Mouse (Mus musculus): ENCODE data around the gene Eprs. TPM values are rescaled to one million over a fixed set of nuclear protein-coding genes. Genes with fewer than 3 reads are reported as not detected.

The Eprs gene
- polyA plus RNA-seq, 1 experiment from 2014 or later = 95.8 TPM

DNA sequence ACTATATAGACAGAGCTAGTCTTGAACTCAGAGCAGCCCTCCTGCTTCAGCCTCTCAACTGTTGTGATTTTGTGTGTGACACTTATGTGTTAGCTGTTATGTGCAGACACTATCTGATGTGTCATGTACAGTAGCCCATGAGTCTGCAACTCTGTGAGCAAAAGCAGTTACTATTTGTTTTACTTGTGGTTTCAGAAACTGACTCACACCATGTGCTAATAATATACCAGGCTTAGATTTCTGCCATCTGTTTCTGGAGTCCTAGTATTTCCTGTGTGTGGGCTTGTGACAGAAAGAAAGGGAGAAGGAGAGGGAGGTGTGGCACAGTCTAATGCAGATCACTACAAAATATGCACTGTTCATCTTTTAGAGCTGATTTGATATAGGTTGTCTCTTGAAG, 13.5 kb downstream of the Eprs start:
- H3K27ac ChIP-seq (ENCODE audit: low read length) = no peak overlapping the region
- no peaks in the 10 kb centered on the region for H3K4me1 ChIP-seq (ENCODE audit: control insufficient read depth, insufficient read depth, low read length)
- no peak overlapping the region for H3K4me2 ChIP-seq (ENCODE audit: low read depth, low read length)
- no peaks in the 10 kb centered on the region for H3K27me3 ChIP-seq (ENCODE audit: control insufficient read depth, insufficient read depth, low read length)
- H3K9ac ChIP-seq (ENCODE audit: low read length) = no peak overlapping the region
- H3K36me3 ChIP-seq (ENCODE audit: control insufficient read depth, insufficient read depth) = peaks cover 69% of the 10 kb centered on the region
- no peaks in the 10 kb centered on the region for H3K9me3 ChIP-seq (replicated peaks; ENCODE audit: control insufficient read depth, low read length)
- no peak for ATAC-seq (replicated peaks; ENCODE audit: extremely low read depth, insufficient read depth, low FRiP score)
- no peak overlapping the region for H3K4me3 ChIP-seq (ENCODE audit: low read length)

- Histone ChIP-seq H3K36me3 (ENCODE audit: control insufficient read depth, insufficient read depth) (peaks cover 66% of the 10 kb centered on the region), H3K4me2 (ENCODE audit: low read depth, low read length) (no peak overlapping the region), H3K4me3 (ENCODE audit: low read length) (no peak overlapping the region), H3K27me3 (ENCODE audit: control insufficient read depth, insufficient read depth, low read length) (no peaks in the 10 kb centered on the region), H3K4me1 (ENCODE audit: control insufficient read depth, insufficient read depth, low read length) (no peaks in the 10 kb centered on the region), H3K9ac (ENCODE audit: low read length) (no peak overlapping the region), H3K9me3 (replicated peaks; ENCODE audit: control insufficient read depth, low read length) (no peaks in the 10 kb centered on the region), H3K27ac (ENCODE audit: low read length) (no peak overlapping the region)
- WGBS = 90% methylated on average over 2 of the region's 2 CpGs
- no peak for ATAC-seq (replicated peaks; ENCODE audit: extremely low read depth, insufficient read depth, low FRiP score)
Observed at GRCm38 (mm10) chr1:185377429-185377828, 14.6 kb downstream of the Eprs start.

DNA sequence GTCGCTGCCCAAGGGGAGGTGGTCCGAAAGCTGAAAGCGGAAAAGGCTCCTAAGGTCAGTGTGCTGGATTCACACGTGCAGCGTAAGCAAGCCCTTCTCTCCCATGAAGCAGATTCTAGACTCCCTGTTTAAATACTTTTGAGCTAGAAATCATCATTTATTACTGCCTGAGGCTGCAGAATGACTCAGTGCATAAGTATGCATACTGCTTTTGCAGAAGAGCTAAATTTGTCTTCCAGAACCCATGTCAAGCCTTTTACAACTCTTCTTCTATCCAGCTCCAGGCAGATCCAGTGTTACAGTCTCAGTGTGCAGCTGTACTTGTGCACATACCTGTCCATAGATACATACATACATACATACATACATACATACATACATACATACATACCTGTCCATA, 38.8 kb downstream of the Eprs start:
- H3K4me1 ChIP-seq (ENCODE audit: control insufficient read depth, insufficient read depth, low read length) = peaks cover 5% of the 10 kb centered on the region
- no peak for ATAC-seq (replicated peaks; ENCODE audit: extremely low read depth, insufficient read depth, low FRiP score)
- no peak overlapping the region for H3K4me3 ChIP-seq (ENCODE audit: low read length)
- H3K36me3 ChIP-seq (ENCODE audit: control insufficient read depth, insufficient read depth) = peaks cover 36% of the 10 kb centered on the region
- H3K27ac ChIP-seq (ENCODE audit: low read length) = no peak overlapping the region
- 94% methylated on average over 5 of the region's 5 CpGs for WGBS
- no peaks in the 10 kb centered on the region for H3K9me3 ChIP-seq (replicated peaks; ENCODE audit: control insufficient read depth, low read length)
- no peak overlapping the region for H3K4me2 ChIP-seq (ENCODE audit: low read depth, low read length)
- H3K27me3 ChIP-seq (ENCODE audit: control insufficient read depth, insufficient read depth, low read length) = no peaks in the 10 kb centered on the region
- H3K9ac ChIP-seq (ENCODE audit: low read length) = no peak overlapping the region

DNA sequence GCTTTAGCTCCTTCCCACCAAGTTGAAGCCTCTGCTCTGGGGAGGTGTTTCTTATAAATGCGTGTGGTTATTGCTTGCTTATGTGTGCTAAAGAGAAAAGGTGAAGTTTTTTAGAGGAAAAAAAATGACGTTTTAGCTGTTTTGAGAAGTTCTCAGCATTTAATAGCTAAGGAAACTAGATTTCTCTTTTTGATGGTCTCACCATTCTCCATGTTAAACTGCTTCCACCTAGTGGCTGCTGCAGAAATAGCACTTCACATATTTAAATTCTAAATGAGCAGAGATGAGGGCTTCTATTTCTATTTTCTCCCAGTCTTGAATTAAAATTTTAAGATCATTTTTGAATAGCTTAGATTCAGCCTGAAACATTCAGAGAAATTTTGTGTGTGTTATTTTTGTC, 41.2 kb downstream of the Eprs start:
- H3K4me3 ChIP-seq (ENCODE audit: low read length) = no peak overlapping the region
- no peak overlapping the region for H3K27ac ChIP-seq (ENCODE audit: low read length)
- H3K9me3 ChIP-seq (replicated peaks; ENCODE audit: control insufficient read depth, low read length) = no peaks in the 10 kb centered on the region
- ATAC-seq (replicated peaks; ENCODE audit: extremely low read depth, insufficient read depth, low FRiP score) = no peak
- no peak overlapping the region for H3K9ac ChIP-seq (ENCODE audit: low read length)
- H3K36me3 ChIP-seq (ENCODE audit: control insufficient read depth, insufficient read depth) = peaks cover 37% of the 10 kb centered on the region
- H3K27me3 ChIP-seq (ENCODE audit: control insufficient read depth, insufficient read depth, low read length) = no peaks in the 10 kb centered on the region
- WGBS = 29% methylated on average over 2 of the region's 2 CpGs
- H3K4me1 ChIP-seq (ENCODE audit: control insufficient read depth, insufficient read depth, low read length) = peaks cover 5% of the 10 kb centered on the region
- no peak overlapping the region for H3K4me2 ChIP-seq (ENCODE audit: low read depth, low read length)

- no peak overlapping the region for H3K9ac ChIP-seq (ENCODE audit: low read length)
- peak; percentile 73 for ATAC-seq (replicated peaks; ENCODE audit: extremely low read depth, insufficient read depth, low FRiP score)
- no peak overlapping the region for H3K4me2 ChIP-seq (ENCODE audit: low read depth, low read length)
- WGBS = 41% methylated on average over 10 of the region's 10 CpGs
- no peaks in the 10 kb centered on the region for H3K27me3 ChIP-seq (ENCODE audit: control insufficient read depth, insufficient read depth, low read length)
- H3K9me3 ChIP-seq (replicated peaks; ENCODE audit: control insufficient read depth, low read length) = no peaks in the 10 kb centered on the region
- peaks cover 38% of the 10 kb centered on the region for H3K36me3 ChIP-seq (ENCODE audit: control insufficient read depth, insufficient read depth)
- peaks cover 5% of the 10 kb centered on the region for H3K4me1 ChIP-seq (ENCODE audit: control insufficient read depth, insufficient read depth, low read length)
- no peak overlapping the region for H3K27ac ChIP-seq (ENCODE audit: low read length)
- no peak overlapping the region for H3K4me3 ChIP-seq (ENCODE audit: low read length)
Observed at GRCm38 (mm10) chr1:185405921-185406320, 43.1 kb downstream of the Eprs start.

- H3K9ac ChIP-seq (ENCODE audit: low read length) = no peak overlapping the region
- H3K4me3 ChIP-seq (ENCODE audit: low read length) = no peak overlapping the region
- H3K36me3 ChIP-seq (ENCODE audit: control insufficient read depth, insufficient read depth) = peaks cover 45% of the 10 kb centered on the region
- WGBS = 71% methylated on average over 3 of the region's 3 CpGs
- H3K4me2 ChIP-seq (ENCODE audit: low read depth, low read length) = no peak overlapping the region
- no peak overlapping the region for H3K27ac ChIP-seq (ENCODE audit: low read length)
- peaks cover 5% of the 10 kb centered on the region for H3K4me1 ChIP-seq (ENCODE audit: control insufficient read depth, insufficient read depth, low read length)
- no peak for ATAC-seq (replicated peaks; ENCODE audit: extremely low read depth, insufficient read depth, low FRiP score)
- H3K27me3 ChIP-seq (ENCODE audit: control insufficient read depth, insufficient read depth, low read length) = no peaks in the 10 kb centered on the region
- no peaks in the 10 kb centered on the region for H3K9me3 ChIP-seq (replicated peaks; ENCODE audit: control insufficient read depth, low read length)
Observed at GRCm38 (mm10) chr1:185409831-185410230, 47.0 kb downstream of the Eprs start.

GRCm38 (mm10) chr1:185418011-185418410, 55.2 kb downstream of the Eprs start:
- Histone ChIP-seq H3K9ac (ENCODE audit: low read length) (no peak overlapping the region), H3K4me1 (ENCODE audit: control insufficient read depth, insufficient read depth, low read length) (no peaks in the 10 kb centered on the region), H3K27me3 (ENCODE audit: control insufficient read depth, insufficient read depth, low read length) (no peaks in the 10 kb centered on the region), H3K36me3 (ENCODE audit: control insufficient read depth, insufficient read depth) (peaks cover 52% of the 10 kb centered on the region), H3K4me3 (ENCODE audit: low read length) (no peak overlapping the region), H3K9me3 (replicated peaks; ENCODE audit: control insufficient read depth, low read length) (no peaks in the 10 kb centered on the region), H3K27ac (ENCODE audit: low read length) (no peak overlapping the region), H3K4me2 (ENCODE audit: low read depth, low read length) (no peak overlapping the region)
- no peak for ATAC-seq (replicated peaks; ENCODE audit: extremely low read depth, insufficient read depth, low FRiP score)
- WGBS = 89% methylated on average over 9 of the region's 9 CpGs

DNA sequence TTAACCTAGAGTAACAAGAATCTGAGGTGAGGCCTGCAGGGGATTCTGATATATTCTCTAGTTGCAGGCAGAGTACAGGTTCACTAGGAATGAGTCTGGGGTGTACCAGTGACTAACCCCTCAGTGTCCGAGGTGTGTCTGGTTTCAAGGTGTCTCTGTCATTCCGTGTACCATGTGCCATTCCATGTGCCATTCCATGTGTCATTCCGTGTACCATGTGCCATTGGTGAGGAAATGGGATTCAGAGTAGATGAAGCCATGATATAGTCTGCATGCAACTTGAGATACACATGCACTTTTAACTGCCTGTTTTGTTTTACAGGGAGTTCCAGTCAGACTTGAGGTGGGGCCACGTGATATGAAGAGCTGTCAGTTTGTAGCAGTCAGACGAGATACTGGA, 57.0 kb downstream of the Eprs start:
- no peak overlapping the region for H3K27ac ChIP-seq (ENCODE audit: low read length)
- H3K36me3 ChIP-seq (ENCODE audit: control insufficient read depth, insufficient read depth) = peaks cover 46% of the 10 kb centered on the region
- 82% methylated on average over 5 of the region's 5 CpGs for WGBS
- H3K9ac ChIP-seq (ENCODE audit: low read length) = no peak overlapping the region
- no peak overlapping the region for H3K4me3 ChIP-seq (ENCODE audit: low read length)
- no peak overlapping the region for H3K4me2 ChIP-seq (ENCODE audit: low read depth, low read length)
- no peaks in the 10 kb centered on the region for H3K9me3 ChIP-seq (replicated peaks; ENCODE audit: control insufficient read depth, low read length)
- H3K4me1 ChIP-seq (ENCODE audit: control insufficient read depth, insufficient read depth, low read length) = no peaks in the 10 kb centered on the region
- H3K27me3 ChIP-seq (ENCODE audit: control insufficient read depth, insufficient read depth, low read length) = no peaks in the 10 kb centered on the region
- no peak for ATAC-seq (replicated peaks; ENCODE audit: extremely low read depth, insufficient read depth, low FRiP score)

- WGBS = 77% methylated on average over 6 of the region's 6 CpGs
Observed at GRCm38 (mm10) chr1:185420776-185421175, 57.9 kb downstream of the Eprs start.

GRCm38 (mm10) chr1:185426583-185426982, 63.7 kb downstream of the Eprs start:
- no peaks in the 10 kb centered on the region for H3K9me3 ChIP-seq (replicated peaks; ENCODE audit: control insufficient read depth, low read length)
- no peaks in the 10 kb centered on the region for H3K4me1 ChIP-seq (ENCODE audit: control insufficient read depth, insufficient read depth, low read length)
- no peak overlapping the region for H3K27ac ChIP-seq (ENCODE audit: low read length)
- ATAC-seq (replicated peaks; ENCODE audit: extremely low read depth, insufficient read depth, low FRiP score) = no peak
- peaks cover 33% of the 10 kb centered on the region for H3K36me3 ChIP-seq (ENCODE audit: control insufficient read depth, insufficient read depth)
- H3K4me3 ChIP-seq (ENCODE audit: low read length) = no peak overlapping the region
- H3K9ac ChIP-seq (ENCODE audit: low read length) = no peak overlapping the region
- H3K27me3 ChIP-seq (ENCODE audit: control insufficient read depth, insufficient read depth, low read length) = no peaks in the 10 kb centered on the region
- H3K4me2 ChIP-seq (ENCODE audit: low read depth, low read length) = no peak overlapping the region
- WGBS = 89% methylated on average over 5 of the region's 5 CpGs

More at GRCm38 (mm10) chr1:185420776-185421175, 57.9 kb downstream of the Eprs start:
- H3K27ac ChIP-seq (ENCODE audit: low read length) = no peak overlapping the region
- no peak overlapping the region for H3K4me3 ChIP-seq (ENCODE audit: low read length)
- no peak overlapping the region for H3K9ac ChIP-seq (ENCODE audit: low read length)
- H3K27me3 ChIP-seq (ENCODE audit: control insufficient read depth, insufficient read depth, low read length) = no peaks in the 10 kb centered on the region
- H3K4me1 ChIP-seq (ENCODE audit: control insufficient read depth, insufficient read depth, low read length) = no peaks in the 10 kb centered on the region
- no peak for ATAC-seq (replicated peaks; ENCODE audit: extremely low read depth, insufficient read depth, low FRiP score)
- H3K9me3 ChIP-seq (replicated peaks; ENCODE audit: control insufficient read depth, low read length) = no peaks in the 10 kb centered on the region
- peaks cover 46% of the 10 kb centered on the region for H3K36me3 ChIP-seq (ENCODE audit: control insufficient read depth, insufficient read depth)
- no peak overlapping the region for H3K4me2 ChIP-seq (ENCODE audit: low read depth, low read length)
